Mouse (Mus musculus): ENCODE data around the gene Lim2. TPM values are rescaled to one million over a fixed set of nuclear protein-coding genes. Genes with fewer than 3 reads are reported as not detected.

The Lim2 gene
- total and polyA plus RNA-seq, 2 experiments from 2014 or later: not detected

DNA sequence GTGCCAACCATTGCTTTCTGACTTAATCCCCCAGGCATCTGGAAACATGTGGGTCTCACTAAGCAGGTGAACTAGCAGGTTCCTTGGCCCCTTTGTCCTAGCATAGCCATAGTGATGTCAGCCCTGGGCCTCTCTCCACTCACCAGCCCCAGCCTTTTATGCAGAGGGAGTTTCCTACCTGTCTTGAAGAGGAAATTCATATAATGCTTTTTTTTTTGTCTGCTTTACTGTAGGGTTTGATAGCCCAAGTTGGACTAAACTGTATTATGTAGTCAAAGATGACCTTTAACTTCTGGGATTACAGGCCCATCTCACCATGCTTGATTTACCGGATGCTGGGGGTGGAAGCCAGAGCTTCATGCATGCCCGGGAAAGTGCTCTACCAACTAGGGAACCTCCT is 22.3 kb downstream of the Lim2 start:
- ATAC-seq (ENCODE audit: low FRiP score) (no peak), DNase-seq (ENCODE audit: low spot score) (no peak)
- Histone ChIP-seq H3K4me3 (ENCODE audit: low read depth, low read length) (no peak overlapping the region), H3K27ac (ENCODE audit: low read depth, low read length) (no peak overlapping the region), H3K36me3 (ENCODE audit: insufficient read depth, low read length) (peaks cover 5% of the 10 kb centered on the region; the same call in 1 of the 2 replicates), H3K9ac (replicated peaks; ENCODE audit: low read length, poor library complexity, severe bottlenecking) (no peak overlapping the region), H3K27me3 (ENCODE audit: insufficient read depth, low read length) (no peaks in the 10 kb centered on the region), H3K4me1 (ENCODE audit: insufficient read depth, low read length) (peaks cover 3% of the 10 kb centered on the region; the same call in 1 of the 2 replicates), H3K4me2 (ENCODE audit: low read depth, low read length, poor library complexity, severe bottlenecking) (no peak overlapping the region), H3K9me3 (ENCODE audit: low read length) (no peaks in the 10 kb centered on the region)
- WGBS: 98% methylated on average over 2 of the region's 2 CpGs
- no peak for TF ChIP-seq CTCF (IDR thresholded peaks at IDR 0.05)

DNA sequence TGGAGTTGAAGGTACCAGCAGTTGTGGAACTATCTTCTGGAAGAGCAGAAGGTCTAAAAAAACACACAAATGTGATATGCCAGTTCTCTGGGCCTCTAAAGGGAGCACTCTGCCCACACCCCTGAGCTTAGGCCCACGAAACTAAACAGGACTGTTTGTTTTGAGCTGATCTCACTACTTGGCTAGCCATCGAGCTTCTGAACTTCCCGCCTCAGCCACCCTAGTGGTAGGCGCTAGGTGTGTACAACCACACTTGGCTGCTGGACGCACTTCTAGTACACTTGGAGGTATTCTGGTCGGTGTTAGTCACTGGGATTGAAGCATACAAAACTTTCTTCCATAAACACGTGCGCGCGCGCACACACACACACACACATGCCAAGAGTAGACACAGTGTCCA is 24.3 kb downstream of the Lim2 start:
- no peak overlapping the region for H3K4me3 ChIP-seq (ENCODE audit: low read depth, low read length)
- H3K9ac ChIP-seq (replicated peaks; ENCODE audit: low read length, poor library complexity, severe bottlenecking): no peak overlapping the region
- no peaks in the 10 kb centered on the region for H3K9me3 ChIP-seq (ENCODE audit: low read length)
- no peaks in the 10 kb centered on the region for H3K27me3 ChIP-seq (ENCODE audit: insufficient read depth, low read length)
- no peak for TF ChIP-seq CTCF (IDR thresholded peaks at IDR 0.05)
- no peak for DNase-seq (ENCODE audit: low spot score)
- 98% methylated on average over 11 of the region's 11 CpGs for WGBS
- H3K27ac ChIP-seq (ENCODE audit: low read depth, low read length): no peak overlapping the region
- no peak for ATAC-seq (ENCODE audit: low FRiP score)
- H3K36me3 ChIP-seq (ENCODE audit: insufficient read depth, low read length): peaks cover 10% of the 10 kb centered on the region
- no peak overlapping the region for H3K4me2 ChIP-seq (ENCODE audit: low read depth, low read length, poor library complexity, severe bottlenecking)
- H3K4me1 ChIP-seq (ENCODE audit: insufficient read depth, low read length): no peaks in the 10 kb centered on the region

DNA sequence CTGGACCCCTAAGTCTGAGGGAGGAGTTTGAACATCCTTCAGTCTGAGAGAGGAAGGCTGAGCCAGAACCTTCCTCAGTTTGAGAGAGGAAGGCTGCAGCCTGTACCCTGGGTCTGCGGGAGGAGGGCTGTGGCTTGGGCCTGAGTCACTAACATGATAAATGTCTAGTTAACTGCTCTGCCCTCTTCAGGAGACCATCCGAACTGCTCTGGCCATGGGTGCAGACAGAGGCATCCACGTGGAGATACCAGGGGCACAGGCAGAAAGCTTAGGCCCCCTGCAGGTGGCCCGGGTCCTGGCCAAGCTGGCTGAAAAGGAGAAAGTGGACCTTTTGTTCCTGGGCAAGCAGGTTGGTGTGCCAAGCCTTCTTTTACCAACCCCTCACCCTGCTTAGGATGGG is 25.1 kb downstream of the Lim2 start:
- Histone ChIP-seq H3K4me2 (ENCODE audit: low read depth, low read length, poor library complexity, severe bottlenecking) (no peak overlapping the region), H3K9me3 (ENCODE audit: low read length) (no peaks in the 10 kb centered on the region), H3K27me3 (ENCODE audit: insufficient read depth, low read length) (no peaks in the 10 kb centered on the region), H3K4me1 (ENCODE audit: insufficient read depth, low read length) (no peaks in the 10 kb centered on the region), H3K27ac (ENCODE audit: low read depth, low read length) (no peak overlapping the region), H3K4me3 (ENCODE audit: low read depth, low read length) (no peak overlapping the region), H3K9ac (replicated peaks; ENCODE audit: low read length, poor library complexity, severe bottlenecking) (no peak overlapping the region), H3K36me3 (ENCODE audit: insufficient read depth, low read length) (peaks cover 15% of the 10 kb centered on the region)
- WGBS: 49% methylated on average over 4 of the region's 4 CpGs
- DNase-seq (ENCODE audit: low spot score): no peak
- no peak for ATAC-seq (ENCODE audit: low FRiP score)
- no peak for TF ChIP-seq CTCF (IDR thresholded peaks at IDR 0.05)

DNA sequence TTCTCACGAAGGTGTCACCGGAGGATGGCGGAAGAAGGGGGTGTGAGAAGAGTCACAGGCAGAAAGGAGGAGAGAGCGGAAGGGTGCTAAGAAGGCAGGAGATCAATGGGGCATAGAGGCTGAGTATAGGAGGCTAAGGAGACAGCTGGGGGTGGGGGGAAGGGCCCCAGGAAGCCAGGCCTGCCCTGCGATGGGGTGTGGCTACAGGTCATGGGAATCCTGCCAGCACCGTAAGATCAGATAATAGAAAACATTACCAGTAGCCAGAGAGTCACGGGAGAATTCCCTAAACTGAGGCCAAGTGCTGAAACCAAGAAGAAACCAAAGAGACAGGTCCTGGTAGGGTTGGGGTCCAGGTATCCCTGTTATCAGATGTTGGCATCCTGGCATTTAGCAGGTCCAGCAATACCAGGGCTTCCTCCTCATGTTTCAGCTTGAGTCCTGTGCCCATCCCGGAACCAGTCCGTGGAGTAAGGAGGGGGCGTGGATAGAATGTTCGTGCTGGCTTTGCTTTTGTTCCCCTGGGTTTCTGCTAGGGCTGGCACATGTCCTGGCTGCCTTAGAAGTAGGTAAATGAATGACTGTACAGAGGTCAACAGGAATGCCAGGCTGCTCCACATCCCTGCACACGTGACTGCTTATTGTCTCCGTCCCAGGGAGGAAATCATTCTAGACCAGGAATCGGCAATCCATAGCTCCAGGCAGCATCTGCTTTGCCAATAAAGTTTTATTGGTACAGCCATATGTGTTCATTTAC is 26.3 kb downstream of the Lim2 start:
- H3K9ac ChIP-seq (replicated peaks; ENCODE audit: low read length, poor library complexity, severe bottlenecking): no peak overlapping the region
- H3K4me2 ChIP-seq (ENCODE audit: low read depth, low read length, poor library complexity, severe bottlenecking): no peak overlapping the region
- ATAC-seq (ENCODE audit: low FRiP score): no peak
- H3K36me3 ChIP-seq (ENCODE audit: insufficient read depth, low read length): peaks cover 15% of the 10 kb centered on the region
- no peak overlapping the region for H3K27ac ChIP-seq (ENCODE audit: low read depth, low read length)
- H3K4me3 ChIP-seq (ENCODE audit: low read depth, low read length): no peak overlapping the region
- 92% methylated on average over 14 of the region's 14 CpGs for WGBS
- no peaks in the 10 kb centered on the region for H3K4me1 ChIP-seq (ENCODE audit: insufficient read depth, low read length)
- H3K27me3 ChIP-seq (ENCODE audit: insufficient read depth, low read length): no peaks in the 10 kb centered on the region
- no peaks in the 10 kb centered on the region for H3K9me3 ChIP-seq (ENCODE audit: low read length)
- TF ChIP-seq CTCF (IDR thresholded peaks at IDR 0.05): no peak
- DNase-seq (ENCODE audit: low spot score): no peak

DNA sequence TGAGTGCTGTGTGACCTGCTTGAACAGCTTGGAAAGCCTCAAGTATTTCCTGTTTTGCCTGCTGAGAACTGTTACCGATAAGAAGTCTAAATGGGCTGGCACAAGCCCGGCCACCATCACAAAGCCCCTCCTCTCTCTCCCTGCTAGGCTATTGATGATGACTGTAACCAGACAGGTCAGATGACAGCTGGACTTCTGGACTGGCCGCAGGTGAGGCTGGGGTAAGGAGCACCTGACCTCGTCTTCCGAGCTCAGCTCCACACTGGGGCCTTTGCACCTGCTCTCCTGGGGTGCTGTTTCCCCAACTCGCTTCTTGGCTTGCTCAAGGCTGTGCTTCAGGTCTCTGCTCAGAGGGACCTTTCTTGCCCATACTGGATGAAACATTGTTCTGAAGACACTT is 26.9 kb downstream of the Lim2 start:
- no peaks in the 10 kb centered on the region for H3K27me3 ChIP-seq (ENCODE audit: insufficient read depth, low read length)
- H3K36me3 ChIP-seq (ENCODE audit: insufficient read depth, low read length): peaks cover 15% of the 10 kb centered on the region
- no peak for TF ChIP-seq CTCF (IDR thresholded peaks at IDR 0.05)
- no peak for DNase-seq (ENCODE audit: low spot score)
- H3K27ac ChIP-seq (ENCODE audit: low read depth, low read length): no peak overlapping the region
- H3K4me3 ChIP-seq (ENCODE audit: low read depth, low read length): no peak overlapping the region
- no peaks in the 10 kb centered on the region for H3K9me3 ChIP-seq (ENCODE audit: low read length)
- no peak for ATAC-seq (ENCODE audit: low FRiP score)
- no peak overlapping the region for H3K9ac ChIP-seq (replicated peaks; ENCODE audit: low read length, poor library complexity, severe bottlenecking)
- H3K4me1 ChIP-seq (ENCODE audit: insufficient read depth, low read length): no peaks in the 10 kb centered on the region
- WGBS: 93% methylated on average over 6 of the region's 6 CpGs
- no peak overlapping the region for H3K4me2 ChIP-seq (ENCODE audit: low read depth, low read length, poor library complexity, severe bottlenecking)

DNA sequence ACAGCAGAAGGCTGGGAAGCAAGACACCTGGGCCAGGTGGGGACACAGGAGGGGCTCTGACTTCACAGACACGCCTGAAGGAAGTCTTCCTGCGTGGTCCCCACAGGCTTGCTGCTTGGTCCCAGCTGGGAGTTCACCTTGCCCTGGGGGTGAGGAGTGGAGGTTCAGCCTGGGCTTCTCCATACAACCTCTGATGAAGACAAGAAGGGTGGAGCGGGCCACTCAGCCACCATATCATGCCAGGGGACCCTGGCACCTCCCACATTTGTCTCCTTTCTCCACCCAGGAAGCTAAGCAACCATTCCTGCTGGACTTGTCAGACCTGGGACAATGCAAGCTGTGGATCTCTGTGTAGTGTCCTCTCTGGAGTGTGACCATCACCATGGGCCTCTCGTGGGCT is 35.4 kb downstream of the Lim2 start, which contains the start of gene Vsig10l:
Gene Vsig10l, plus strand, starts transcription at position 301 of the 400 bp plus-strand sequence.
- DNase-seq (ENCODE audit: low spot score) (no peak), ATAC-seq (ENCODE audit: low FRiP score) (no peak)
- Histone ChIP-seq H3K9ac (replicated peaks; ENCODE audit: low read length, poor library complexity, severe bottlenecking) (no peak within 1 kb of the TSS), H3K27ac (ENCODE audit: low read depth, low read length) (no peak within 1 kb of the TSS), H3K4me2 (ENCODE audit: low read depth, low read length, poor library complexity, severe bottlenecking) (no peak within 1 kb of the TSS), H3K4me1 (ENCODE audit: insufficient read depth, low read length) (no peaks in the 10 kb centered on the region), H3K36me3 (ENCODE audit: insufficient read depth, low read length) (no peaks in the 10 kb centered on the region), H3K9me3 (ENCODE audit: low read length) (no peaks in the 10 kb centered on the region), H3K4me3 (ENCODE audit: low read depth, low read length) (no peak within 1 kb of the TSS), H3K27me3 (ENCODE audit: insufficient read depth, low read length) (no peaks in the 10 kb centered on the region)
- no peak for TF ChIP-seq CTCF (IDR thresholded peaks at IDR 0.05)
- 61% methylated on average over 4 of the region's 4 CpGs for WGBS
